Mouse (Mus musculus): ENCODE results near the gene Hypk.
"Not testable (repeated sequence)": the region's sequence is repeated elsewhere in the genome, so short reads cannot be mapped to it uniquely, and the experiment has no call there.

Gene Hypk

DNA sequence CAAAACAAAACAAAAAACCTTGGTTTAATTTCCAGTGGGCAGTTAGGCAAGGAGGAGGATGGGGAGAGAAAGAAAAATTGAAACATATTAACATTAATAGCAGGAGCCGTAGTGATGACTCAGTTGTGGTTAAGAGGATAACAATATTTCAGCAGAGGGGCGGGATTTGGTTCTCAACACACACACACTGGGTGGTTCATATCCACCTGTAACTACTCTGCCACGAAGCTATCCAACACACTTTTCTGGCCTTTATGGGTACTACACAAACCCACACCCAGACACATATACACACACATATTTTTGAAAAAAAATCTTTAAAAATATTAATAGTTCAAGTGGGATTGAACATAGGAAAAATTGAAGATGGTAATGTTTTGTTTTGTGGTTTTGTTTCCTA, 6.1 kb upstream of the Hypk start:
- DNase-seq (ENCODE audit: low read depth in 1 of 2, low spot score in 2 of 2), result no peak

DNA sequence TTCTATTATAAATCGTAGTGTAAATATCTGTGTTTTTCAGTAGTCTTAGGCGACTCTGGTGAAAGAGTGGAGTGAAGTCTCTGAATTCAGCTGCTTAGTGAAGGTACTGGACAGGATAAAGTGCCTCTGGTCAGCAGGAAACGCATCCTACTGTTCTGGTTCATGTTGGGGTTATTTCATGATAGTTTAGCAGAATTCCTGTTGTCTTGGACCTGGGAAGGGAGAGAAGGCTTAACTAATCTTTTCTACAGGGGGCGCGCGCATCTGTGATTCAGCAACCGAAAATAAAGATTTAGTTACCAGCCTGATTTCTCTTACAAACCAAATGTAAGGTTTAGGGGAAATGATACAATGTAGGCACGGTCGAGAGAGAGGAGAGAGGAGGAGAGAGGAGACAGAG, 5.0 kb upstream of the Hypk start:
- DNase-seq (ENCODE audit: low read depth in 1 of 2, low spot score in 2 of 2), result no peak

DNA sequence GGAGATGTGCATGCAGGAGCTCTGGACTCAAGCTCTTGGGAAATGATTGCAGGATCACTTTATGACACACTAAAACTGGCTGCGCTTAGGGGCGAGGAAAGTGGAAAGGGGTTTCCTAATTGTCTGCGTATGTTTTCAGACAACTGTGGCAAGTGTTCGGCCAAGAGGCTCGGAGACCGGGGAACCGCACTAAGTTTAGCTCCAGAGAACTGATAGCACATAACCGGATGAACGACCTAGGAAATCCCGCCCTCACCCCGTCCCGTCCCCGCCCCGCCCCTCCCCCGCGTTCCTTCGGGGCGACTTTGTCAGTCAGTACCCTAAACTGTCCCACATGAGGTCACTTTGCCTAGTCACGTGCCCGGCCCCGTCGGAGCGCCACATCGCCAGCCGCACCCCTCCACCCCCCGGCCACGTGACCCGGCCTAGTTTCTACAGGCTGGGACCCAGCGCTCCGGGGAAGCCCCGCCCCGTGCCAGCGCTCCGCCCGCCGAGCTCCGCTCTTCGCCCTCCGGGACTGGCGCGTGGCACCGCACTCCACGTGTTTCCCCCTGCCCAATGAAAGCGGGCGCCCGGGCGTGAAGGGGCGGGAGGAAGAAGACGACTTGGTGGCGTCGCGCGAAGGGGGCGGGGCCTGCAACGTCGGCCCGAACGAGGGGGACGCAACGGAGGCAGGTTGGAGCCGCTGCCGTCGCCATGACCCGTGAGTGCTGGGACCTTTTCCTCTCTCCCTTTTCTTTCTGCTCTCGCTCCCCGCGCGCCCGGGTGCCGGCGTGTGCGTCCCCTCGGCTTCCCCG, 4.2 kb upstream of the Hypk start, which contains the start of gene Serf2:
Gene Serf2 (plus strand): TSS at position 457 of the 797 bp plus-strand sequence.
- peak; percentile 99 to 100 for DNase-seq (ENCODE audit: low read depth in 1 of 2, low spot score in 2 of 2)

DNA sequence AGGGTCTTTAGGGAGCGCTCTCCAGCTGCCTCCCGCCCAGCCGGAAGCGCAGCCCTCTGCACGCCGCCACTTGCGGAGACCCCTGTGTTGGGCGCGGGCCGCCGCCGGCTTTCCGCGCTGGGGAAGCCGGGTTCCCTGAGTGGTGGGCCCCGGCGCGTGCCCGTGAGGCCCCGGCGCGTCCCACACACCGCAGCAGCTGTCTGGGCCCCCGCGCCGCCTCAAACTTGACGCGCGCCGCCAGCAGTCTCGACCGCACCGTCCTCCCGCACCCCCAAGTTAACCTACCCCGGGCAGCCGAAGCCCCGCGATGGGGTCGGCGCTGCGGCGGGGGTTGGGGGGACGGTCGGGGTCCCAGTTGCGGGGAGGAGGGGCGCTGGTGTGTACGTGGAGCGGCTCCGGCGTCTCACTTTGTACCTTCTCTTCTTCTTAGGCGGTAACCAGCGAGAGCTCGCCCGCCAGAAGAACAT, 3.5 kb upstream of the Hypk start:
- DNase-seq (ENCODE audit: low read depth in 1 of 2, low spot score in 2 of 2), result no peak

DNA sequence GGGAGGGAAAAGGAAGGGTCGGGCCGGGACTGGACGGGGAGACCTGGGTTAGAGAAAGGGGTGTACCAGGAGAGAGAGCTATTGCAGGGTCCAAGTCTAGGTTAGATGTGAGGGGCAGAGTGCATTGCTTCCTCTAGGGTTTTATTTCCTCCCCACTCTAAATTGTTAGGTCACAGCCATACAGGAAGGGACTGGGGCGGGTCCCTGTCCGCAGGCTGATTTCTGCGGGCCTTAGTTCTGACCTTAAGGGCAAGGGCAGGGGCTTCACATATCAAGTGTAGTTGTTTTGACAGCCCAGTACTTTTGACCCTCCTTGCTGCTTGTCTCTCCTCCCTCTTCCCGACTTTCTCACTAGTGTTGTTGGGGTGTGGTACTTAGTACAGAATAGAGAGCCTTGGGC, 3.0 kb upstream of the Hypk start:
- no peak for DNase-seq (ENCODE audit: low read depth in 1 of 2, low spot score in 2 of 2)

DNA sequence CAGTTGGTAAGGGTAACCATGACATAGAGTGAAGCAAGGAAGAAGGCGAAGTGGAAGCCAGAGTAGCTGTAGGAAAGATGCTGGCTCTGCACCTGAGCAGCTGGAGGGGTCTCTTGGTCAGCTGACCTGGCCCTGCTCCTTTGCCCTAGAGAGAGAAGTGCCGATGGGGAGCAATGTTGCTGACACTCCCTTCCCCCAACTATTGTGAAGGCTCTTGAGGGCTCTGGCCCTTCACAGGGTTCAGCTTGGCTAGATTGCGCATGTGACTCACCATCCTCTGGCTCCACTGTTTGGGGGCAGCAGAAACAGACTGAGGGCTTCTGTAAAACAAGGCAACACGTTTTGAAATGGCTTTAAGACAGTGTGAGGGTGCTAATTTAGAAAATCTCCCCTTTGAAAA, 729 bp upstream of the Hypk start:
- DNase-seq (ENCODE audit: low read depth in 1 of 2, low spot score in 2 of 2), result no peak

DNA sequence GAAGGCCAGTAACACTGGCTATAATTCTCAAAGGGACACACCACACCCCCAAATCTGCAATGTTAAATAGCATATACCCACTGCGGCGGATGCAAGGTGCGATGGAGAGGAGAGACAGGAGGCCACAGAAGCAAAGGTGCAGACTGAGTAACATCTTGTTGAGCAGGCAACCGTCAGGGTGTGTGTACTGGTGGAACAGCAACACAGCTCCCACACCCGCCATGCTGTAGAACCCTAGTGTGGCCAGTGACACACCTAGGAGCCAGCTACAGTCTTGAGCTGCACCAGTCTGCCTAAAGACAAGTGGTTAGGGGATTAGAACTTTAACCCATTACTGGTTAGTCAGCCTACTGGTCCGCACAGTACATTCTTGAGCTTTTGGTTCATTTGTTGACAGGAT, 827 bp downstream of the Hypk start:
- DNase-seq (ENCODE audit: low read depth in 1 of 2, low spot score in 2 of 2), result no peak

DNA sequence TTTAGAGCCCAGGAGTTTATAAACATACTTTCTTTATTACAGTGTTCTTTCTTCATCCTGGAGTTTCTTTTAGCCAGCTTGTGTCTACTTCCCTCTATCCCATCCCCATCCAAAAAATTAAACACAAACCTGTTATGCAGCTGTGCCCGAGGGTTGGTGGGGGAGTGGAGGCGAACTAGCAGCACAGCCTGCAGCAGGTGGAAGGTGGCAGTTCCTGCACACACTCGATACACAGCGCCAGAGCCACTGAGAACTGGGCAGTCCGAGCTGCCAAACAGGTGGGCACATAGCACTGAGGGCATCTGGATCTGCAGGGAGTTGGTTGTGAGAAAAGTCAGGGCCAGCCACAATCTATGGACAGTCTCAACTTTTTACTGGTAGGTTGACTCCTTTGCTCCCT, 2.4 kb downstream of the Hypk start:
- no peak for DNase-seq (ENCODE audit: low read depth in 1 of 2, low spot score in 2 of 2)

DNA sequence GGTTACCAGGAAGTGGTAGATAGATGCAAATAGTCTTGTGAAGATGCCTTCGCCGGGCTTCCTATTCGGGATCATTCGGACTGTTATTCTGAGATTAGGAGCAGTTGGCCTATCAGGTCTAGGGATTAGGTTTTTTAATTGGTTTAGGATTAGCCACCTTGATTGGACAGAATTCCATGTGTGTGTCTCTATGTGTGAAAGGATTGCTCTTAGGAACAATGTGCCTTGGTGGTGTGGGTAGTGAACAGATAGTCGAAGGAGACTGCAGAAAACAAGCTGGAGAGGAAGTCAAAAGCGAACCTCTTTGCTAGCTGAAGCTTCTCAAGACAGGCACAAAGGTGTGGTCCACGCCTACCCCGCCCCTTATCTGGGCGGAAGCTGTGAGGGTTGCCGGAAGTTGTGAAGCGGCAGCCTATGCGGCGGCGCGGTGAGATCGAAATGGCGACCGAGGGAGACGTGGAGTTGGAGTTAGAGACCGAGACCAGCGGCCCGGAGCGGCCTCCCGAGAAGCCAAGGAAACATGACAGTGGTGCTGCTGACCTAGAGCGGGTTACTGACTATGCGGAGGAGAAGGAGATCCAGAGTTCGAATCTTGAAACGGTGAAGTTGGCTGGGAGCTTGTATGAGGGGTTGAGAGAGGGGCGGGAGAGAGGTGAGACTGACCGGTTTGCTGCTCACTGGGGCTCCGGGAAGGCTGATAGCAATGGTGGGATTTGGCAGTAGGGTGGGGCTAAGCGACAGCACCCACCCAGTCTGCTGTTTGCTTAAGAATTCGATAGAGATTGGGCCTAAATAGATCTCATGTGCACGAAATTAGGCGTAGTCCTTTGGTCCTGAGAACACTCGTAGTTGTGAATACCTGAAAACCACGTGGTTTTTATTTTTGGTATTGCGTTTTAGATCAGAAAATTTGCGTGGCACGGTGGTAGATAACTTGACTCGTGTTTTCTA, 3.9 kb downstream of the Hypk start, which contains the start of gene Serinc4:
Gene Serinc4 (minus strand): TSS at position 90 of the 951 bp plus-strand sequence.
- peak; percentile 62 to 71 for DNase-seq (ENCODE audit: low read depth in 1 of 2, low spot score in 2 of 2)

DNA sequence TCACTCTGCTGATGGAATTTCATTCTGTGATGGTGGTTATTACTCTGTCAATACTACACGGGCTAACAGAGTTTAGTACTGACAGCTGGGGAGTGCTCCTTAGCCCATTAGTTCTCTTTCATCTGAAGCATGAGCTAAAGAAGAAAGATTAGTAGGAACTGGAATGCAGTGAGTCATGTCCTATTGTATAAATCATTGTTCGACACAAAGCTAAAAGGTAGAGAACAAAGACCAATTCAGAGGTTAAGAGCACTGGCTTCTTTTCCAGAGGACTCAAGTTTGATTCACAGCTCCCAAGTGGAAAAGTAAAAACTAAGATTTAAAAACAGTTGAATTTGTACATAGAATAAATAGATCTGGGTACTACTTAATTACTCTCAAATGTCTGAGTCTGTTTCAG, 7.0 kb downstream of the Hypk start:
- DNase-seq (ENCODE audit: low read depth in 1 of 2, low spot score in 2 of 2), result no peak

DNA sequence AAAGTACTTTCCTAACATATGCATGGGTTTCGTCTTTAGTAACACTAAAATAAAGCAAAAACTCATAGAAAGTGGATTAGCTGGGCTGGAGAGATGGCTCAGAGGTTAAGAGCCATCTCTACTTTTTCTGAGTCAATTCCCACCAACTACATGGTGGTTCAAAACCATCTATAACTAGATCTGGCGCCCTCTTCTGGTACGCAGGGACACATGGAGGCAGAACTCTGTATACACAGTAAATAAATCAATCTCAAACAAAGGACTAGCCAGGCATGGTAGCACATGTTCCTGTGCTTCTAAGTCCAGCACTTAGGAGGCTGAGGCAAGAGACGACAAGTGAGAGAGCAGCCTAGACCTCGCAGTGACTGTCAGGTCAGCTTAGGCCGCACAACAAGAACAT, 15.9 kb downstream of the Hypk start:
- DNase-seq (ENCODE audit: low read depth in 1 of 2, low spot score in 2 of 2), result not testable (repeated sequence)

DNA sequence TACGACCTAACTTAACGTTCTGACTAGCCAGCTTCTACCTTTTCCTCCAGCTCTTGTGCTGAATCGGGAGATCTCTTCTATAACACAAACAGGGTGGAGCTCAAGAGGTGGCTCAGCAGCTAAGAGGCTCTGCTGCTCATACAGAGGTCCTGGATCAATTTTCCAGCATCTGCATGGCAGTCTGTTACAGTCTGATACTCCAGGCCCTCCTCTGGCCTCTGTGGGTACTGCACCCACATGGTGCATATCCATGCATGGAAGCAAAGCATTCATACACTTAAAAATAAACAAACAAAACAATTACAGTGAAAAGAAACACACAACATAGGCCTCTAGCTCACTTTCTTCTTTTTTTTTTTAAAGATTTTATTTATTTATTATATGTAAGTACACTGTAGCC, 19.7 kb downstream of the Hypk start:
- DNase-seq (ENCODE audit: low read depth in 1 of 2, low spot score in 2 of 2), result not testable (repeated sequence)

DNA sequence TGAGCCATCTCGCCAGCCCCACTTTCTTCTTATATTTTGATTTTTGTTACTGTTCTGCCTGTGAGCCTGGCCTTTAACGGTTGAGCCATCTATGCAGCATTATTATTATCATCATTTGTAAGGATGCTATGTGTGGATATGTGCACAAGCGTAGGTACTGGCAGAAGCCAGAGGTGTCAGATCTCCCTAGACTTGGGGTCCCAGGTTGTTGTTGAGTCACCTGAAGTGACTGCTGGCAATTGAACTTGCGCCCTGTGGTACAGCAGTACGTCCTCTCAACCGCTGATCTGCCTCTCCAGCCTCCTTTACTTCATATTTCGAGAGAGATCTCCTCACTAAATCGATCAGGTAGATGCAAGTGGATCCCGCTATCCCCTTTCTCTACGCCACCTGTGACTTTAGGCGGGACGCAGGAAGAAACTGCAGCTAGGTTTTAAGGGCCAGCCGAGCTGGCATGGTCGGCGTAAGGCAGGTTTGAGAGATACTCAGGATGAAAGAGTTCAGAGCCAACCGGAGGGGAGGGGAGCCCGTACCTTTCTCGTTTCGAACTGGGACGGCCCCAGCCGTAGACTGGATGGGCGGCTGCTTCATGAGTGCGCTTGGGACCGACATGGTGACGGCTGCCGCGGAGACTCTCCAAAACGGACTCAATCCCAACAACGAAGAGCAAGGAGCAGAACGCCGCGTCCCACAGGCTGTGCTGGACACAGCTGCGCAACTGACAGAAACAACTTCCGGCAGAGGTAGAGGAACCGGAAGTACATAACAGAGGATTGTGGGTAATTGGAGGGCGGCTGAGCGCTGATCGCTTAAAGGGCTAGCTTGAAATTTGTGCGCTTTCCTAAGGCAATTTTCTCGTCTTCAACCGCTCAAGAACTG, 20.4 kb downstream of the Hypk start, which contains the start of gene Mfap1b:
Gene Mfap1b (minus strand): TSS at position 767 of the 879 bp plus-strand sequence.
- peak; percentile 27 to 60 for DNase-seq (ENCODE audit: low read depth in 1 of 2, low spot score in 2 of 2)

DNA sequence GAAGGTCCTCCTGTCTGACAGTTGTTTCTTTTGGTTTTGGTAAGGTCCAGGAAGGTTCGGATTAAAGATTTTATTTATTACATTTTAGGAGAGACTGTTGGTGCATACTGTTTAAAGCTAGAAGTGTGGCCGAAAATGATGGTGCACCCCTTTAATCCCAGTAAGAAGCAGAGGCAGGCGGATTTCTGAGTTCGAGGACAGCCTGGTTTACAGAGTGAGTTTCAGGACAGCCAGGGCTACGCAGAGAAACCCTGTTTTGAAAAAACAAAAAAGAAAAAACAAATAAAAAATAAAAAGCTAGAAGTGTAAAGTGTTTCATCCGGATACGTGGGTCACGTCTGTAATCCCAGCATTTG, 21.1 kb downstream of the Hypk start:
- no peak for DNase-seq (ENCODE audit: low read depth in 1 of 2, low spot score in 2 of 2)

DNA sequence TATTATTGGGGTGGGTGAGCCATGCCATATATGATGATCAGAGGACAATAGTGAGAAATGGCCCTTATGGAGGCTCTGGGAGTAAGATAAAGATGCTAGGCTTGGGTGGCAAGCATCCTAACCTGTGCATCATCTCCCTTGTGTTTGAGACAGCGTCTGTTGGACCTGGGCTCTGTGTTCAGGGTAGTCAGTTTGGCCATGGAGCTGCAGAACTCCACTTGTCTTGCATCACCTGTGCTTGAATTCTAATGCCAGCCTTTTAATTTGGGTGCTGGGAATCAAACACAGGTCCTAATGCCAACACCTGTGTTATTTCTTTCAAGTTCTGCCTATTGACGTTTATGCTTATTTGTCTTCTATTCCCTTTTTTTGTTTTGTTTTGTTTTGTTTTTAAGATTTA, 22.2 kb downstream of the Hypk start:
- not testable (repeated sequence) for DNase-seq (ENCODE audit: low read depth in 1 of 2, low spot score in 2 of 2)

DNA sequence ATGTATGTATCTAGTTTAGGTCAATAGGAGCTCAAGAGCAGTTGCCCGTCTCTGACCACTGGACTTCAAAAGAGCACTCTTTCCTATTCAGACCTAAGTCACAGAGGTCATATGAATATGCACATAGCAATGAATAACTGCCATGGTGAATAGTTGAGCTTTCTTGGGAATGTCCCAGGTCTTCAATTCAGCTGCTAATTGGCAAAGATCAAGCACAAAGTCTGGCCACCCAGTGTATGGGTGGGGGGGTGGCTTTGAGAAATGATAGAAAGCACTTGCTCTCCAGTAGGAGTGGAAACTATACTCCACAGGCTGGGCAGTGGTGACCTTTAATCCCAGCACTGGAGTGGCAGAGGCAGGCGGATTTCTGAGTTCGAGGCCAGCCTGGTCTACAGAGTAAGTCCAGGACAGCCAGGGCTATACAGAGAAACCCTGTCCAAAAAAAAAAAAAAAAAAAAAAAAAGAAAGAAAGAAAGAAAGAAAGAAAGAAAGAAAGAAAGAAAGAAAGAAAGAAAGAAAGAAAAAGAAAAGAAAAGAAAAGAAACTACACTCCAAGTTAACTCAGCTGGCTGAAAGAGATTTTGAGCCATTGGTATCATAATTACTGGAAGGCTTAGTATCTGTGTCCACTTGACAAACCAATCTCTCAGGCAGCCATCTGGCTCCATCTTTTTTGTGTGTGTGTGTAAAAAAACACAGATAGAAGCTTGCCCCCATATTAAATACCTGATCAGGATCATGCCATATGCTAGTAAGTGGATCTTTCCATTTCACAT, 24.6 kb downstream of the Hypk start:
- DNase-seq (ENCODE audit: low read depth in 1 of 2, low spot score in 2 of 2), result no peak

DNA sequence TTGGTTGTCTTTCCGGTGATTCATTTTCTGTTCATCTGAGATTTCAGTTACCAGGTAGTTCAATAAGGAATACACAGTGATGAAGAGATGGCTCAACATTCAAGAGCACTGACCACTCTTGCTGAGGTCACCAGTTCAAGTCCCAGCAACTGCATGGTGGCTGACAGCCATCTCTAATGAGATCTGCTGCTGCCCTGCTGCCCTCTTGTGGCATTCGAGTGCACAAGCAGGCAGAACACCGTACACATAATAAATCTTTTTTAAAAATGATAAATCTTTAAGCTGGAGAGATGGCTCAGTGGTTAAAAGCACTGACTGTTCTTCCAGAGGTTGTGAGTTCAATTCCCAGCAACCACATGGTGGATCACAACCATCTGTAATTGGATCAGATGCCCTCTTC, 27.4 kb downstream of the Hypk start:
- peak in 1 of 2 experiments; percentile 23 for DNase-seq (ENCODE audit: low read depth in 1 of 2, low spot score in 2 of 2)

DNA sequence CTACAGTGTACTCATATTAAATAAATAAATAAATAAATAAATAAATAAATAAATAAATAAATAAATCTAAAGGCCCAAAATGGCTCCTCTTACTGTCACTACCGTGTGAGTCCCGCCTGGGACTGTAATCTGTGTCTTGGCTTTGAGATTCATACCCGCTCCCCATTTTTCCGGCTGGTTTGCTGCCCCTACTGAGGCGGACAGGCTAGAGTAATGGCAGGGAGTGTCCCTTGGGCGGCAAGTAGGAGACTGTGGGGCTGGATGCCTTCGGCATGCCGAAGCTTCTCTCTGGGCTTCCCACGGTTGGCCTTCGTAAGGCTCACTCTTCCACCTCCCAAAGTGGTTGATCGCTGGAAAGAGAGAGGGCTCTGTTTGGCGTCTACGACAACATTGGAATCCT, 27.8 kb downstream of the Hypk start:
- not testable (repeated sequence) for DNase-seq (ENCODE audit: low read depth in 1 of 2, low spot score in 2 of 2)

DNA sequence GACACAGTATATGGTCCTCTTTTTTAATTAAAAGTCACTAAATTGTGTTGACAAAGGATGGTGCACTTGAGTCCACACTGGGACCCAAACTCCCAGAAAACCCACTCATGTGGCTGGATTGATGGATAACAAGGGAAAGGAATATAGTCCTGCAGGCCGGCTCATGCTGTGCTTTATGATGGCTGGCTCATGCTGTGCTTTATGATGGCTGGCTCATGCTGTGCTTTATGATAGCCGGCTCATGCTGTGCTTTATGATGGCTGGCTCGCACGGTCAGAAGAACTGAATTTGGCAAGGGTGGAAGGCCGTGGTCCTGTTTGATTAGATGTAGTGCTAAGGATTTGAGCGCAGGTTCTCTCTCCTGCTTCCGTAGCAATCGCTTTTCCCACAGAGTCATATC, 30.5 kb downstream of the Hypk start:
- DNase-seq (ENCODE audit: low read depth in 1 of 2, low spot score in 2 of 2), result no peak

DNA sequence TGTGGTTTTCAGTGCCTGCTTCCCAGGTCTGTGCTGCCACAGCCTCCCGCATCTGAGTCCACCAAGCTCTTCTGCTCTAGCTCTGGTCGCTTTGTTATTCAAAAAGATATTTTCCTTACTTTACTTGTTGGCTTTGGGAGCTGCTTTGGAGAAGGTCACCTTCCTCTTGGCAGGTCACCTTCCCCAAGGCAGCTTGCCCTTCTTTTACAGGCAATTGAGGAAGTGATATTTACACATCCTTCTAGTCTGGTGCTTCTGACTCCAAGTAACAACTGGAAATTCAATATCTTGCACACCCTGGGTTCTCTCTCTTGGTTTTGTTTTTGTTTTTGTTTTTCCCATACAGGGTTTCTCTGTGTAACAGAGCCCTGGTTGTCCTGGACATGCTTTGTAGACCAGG, 31.3 kb downstream of the Hypk start:
- not testable (repeated sequence) for DNase-seq (ENCODE audit: low read depth in 1 of 2, low spot score in 2 of 2)

Data from monocyte, adult 2 months (primary cell).